Mouse (Mus musculus): Measurements from ENCODE around the gene Fam129b. TPM values are rescaled to one million over a fixed set of nuclear protein-coding genes. Genes with fewer than 3 reads are reported as not detected.

Fam129b gene
- polyA plus RNA-seq, 1 experiment from 2014 or later, result 11.8 TPM

GRCm38 (mm10) chr2:32931730-32932129 is 55.8 kb downstream of the Fam129b start:
- no peaks in the 10 kb centered on the region for H3K27me3 ChIP-seq (ENCODE audit: control insufficient read depth, insufficient read depth, low read length)
- no peak overlapping the region for H3K9ac ChIP-seq (replicated peaks; ENCODE audit: low read depth, low read length)
- ATAC-seq (ENCODE audit: low read depth), result no peak
- no peaks in the 10 kb centered on the region for H3K4me1 ChIP-seq (ENCODE audit: control insufficient read depth, insufficient read depth, low read length)
- H3K27ac ChIP-seq (ENCODE audit: low read depth, low read length), result no peak overlapping the region
- H3K4me2 ChIP-seq (ENCODE audit: low read depth, low read length), result no peak overlapping the region
- WGBS, result 81% methylated on average over 7 of the region's 7 CpGs
- H3K4me3 ChIP-seq (ENCODE audit: low read depth, low read length), result no peak overlapping the region
- peaks cover 16% of the 10 kb centered on the region for H3K36me3 ChIP-seq (ENCODE audit: control insufficient read depth, insufficient read depth, low read length)
- H3K9me3 ChIP-seq (ENCODE audit: control insufficient read depth, low read length), result no peaks in the 10 kb centered on the region

GRCm38 (mm10) chr2:32938741-32939140 is 62.8 kb downstream of the Fam129b start:
- Histone ChIP-seq H3K27ac (ENCODE audit: low read depth, low read length) (no peak overlapping the region), H3K9ac (replicated peaks; ENCODE audit: low read depth, low read length) (no peak overlapping the region), H3K4me1 (ENCODE audit: control insufficient read depth, insufficient read depth, low read length) (no peaks in the 10 kb centered on the region), H3K4me2 (ENCODE audit: low read depth, low read length) (no peak overlapping the region), H3K27me3 (ENCODE audit: control insufficient read depth, insufficient read depth, low read length) (no peaks in the 10 kb centered on the region), H3K36me3 (ENCODE audit: control insufficient read depth, insufficient read depth, low read length) (peaks cover 43% of the 10 kb centered on the region), H3K4me3 (ENCODE audit: low read depth, low read length) (no peak overlapping the region), H3K9me3 (ENCODE audit: control insufficient read depth, low read length) (no peaks in the 10 kb centered on the region)
- ATAC-seq (ENCODE audit: low read depth), result no peak
- 96% methylated on average over 5 of the region's 5 CpGs for WGBS

DNA sequence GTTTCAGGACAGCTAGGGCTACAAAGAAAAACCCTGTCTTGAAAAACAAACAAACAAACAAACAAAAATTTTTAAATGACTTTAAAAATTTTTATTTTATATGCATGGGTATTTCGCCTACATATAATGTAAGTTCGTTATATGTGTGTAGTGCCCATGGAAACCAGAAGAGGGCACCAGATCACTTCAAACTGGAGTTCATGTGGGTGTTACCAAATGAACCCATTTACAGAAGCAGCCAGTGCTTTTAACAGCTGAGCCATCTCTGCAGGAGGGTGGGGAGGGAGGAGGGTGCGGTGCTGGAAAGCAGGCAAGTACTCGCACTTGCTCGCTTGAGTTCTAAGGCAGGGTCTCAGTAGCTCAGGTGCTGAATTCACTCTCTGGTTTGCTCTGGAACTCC is 63.5 kb downstream of the Fam129b start:
- WGBS, result 56% methylated on average over 5 of the region's 5 CpGs
- Histone ChIP-seq H3K36me3 (ENCODE audit: control insufficient read depth, insufficient read depth, low read length) (peaks cover 45% of the 10 kb centered on the region), H3K9me3 (ENCODE audit: control insufficient read depth, low read length) (no peaks in the 10 kb centered on the region), H3K9ac (replicated peaks; ENCODE audit: low read depth, low read length) (no peak overlapping the region), H3K27me3 (ENCODE audit: control insufficient read depth, insufficient read depth, low read length) (no peaks in the 10 kb centered on the region), H3K4me3 (ENCODE audit: low read depth, low read length) (no peak overlapping the region), H3K4me2 (ENCODE audit: low read depth, low read length) (no peak overlapping the region), H3K4me1 (ENCODE audit: control insufficient read depth, insufficient read depth, low read length) (no peaks in the 10 kb centered on the region), H3K27ac (ENCODE audit: low read depth, low read length) (no peak overlapping the region)
- ATAC-seq (ENCODE audit: low read depth), result no peak

DNA sequence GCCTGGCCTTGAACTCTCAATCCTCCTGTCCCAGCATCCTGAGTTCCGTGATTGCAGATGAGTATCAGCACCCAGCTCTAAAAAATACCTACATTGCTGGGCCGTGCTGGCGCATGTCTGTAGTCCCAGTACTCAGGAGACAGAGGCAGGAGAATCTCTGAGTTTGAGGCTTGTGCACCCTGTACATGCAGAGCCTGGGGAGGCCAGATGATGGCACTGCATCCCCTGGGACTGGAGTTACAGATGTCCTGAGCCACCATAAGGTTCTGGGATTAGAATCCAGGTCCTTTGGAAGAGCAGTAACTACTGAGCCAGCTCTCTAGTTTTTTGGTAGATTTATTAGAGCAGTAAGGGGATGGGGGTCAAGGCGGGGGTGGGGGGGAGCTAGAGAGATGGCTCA is 64.6 kb downstream of the Fam129b start:
- Histone ChIP-seq H3K9ac (replicated peaks; ENCODE audit: low read depth, low read length) (no peak overlapping the region), H3K4me1 (ENCODE audit: control insufficient read depth, insufficient read depth, low read length) (no peaks in the 10 kb centered on the region), H3K4me2 (ENCODE audit: low read depth, low read length) (no peak overlapping the region), H3K27me3 (ENCODE audit: control insufficient read depth, insufficient read depth, low read length) (no peaks in the 10 kb centered on the region), H3K9me3 (ENCODE audit: control insufficient read depth, low read length) (no peaks in the 10 kb centered on the region), H3K27ac (ENCODE audit: low read depth, low read length) (no peak overlapping the region), H3K36me3 (ENCODE audit: control insufficient read depth, insufficient read depth, low read length) (peaks cover 50% of the 10 kb centered on the region), H3K4me3 (ENCODE audit: low read depth, low read length) (no peak overlapping the region)
- no peak for ATAC-seq (ENCODE audit: low read depth)
- 94% methylated on average over 4 of the region's 4 CpGs for WGBS

DNA sequence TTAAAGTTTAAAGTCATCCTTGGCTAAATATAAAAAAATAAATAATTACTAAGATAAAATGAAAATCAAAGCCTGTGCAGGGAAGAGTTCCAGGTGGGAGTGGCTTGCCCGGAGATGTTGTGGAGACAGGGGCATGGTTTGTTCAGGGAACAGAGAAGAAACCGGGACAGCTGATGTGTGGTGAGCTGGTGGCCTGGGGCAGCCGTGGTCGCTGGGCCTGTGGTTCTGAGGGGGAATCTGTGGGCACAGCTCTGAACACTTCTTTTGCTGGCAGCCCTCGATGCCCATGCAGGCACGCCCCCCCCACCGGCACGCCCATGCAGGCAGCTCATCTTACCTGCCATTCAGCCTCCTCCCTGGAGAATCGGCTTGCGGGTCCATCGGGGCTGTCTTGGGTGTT is 71.5 kb downstream of the Fam129b start:
- 90% methylated on average over 11 of the region's 11 CpGs for WGBS
- no peak overlapping the region for H3K9ac ChIP-seq (replicated peaks; ENCODE audit: low read depth, low read length)
- H3K27me3 ChIP-seq (ENCODE audit: control insufficient read depth, insufficient read depth, low read length), result no peaks in the 10 kb centered on the region
- H3K9me3 ChIP-seq (ENCODE audit: control insufficient read depth, low read length), result no peaks in the 10 kb centered on the region
- H3K4me2 ChIP-seq (ENCODE audit: low read depth, low read length), result no peak overlapping the region
- no peak overlapping the region for H3K4me3 ChIP-seq (ENCODE audit: low read depth, low read length)
- H3K36me3 ChIP-seq (ENCODE audit: control insufficient read depth, insufficient read depth, low read length), result peaks cover 39% of the 10 kb centered on the region
- no peak overlapping the region for H3K27ac ChIP-seq (ENCODE audit: low read depth, low read length)
- no peaks in the 10 kb centered on the region for H3K4me1 ChIP-seq (ENCODE audit: control insufficient read depth, insufficient read depth, low read length)
- no peak for ATAC-seq (ENCODE audit: low read depth)

DNA sequence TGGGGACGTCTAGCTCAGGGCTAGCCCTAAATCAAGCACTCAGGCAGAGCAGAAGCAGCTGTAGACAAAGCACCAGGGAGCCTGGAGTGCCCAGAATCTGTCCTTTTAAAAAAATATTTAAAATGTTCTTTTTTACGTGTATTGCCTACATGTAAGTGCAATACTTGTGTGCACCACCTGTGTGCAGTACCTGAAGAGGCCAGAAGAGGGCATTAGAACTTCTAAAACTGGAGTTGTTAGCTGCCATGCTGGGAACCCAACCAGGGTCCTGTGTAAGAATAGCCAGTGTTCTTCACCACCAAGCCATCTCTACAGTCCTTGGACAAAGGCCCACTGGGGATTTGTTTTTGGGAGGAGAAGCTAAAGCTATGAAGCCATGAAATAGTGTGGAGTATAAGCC is 78.7 kb downstream of the Fam129b start:
- no peak for ATAC-seq (ENCODE audit: low read depth)
- H3K36me3 ChIP-seq (ENCODE audit: control insufficient read depth, insufficient read depth, low read length), result peaks cover 12% of the 10 kb centered on the region; the same call in 1 of the 2 replicates
- WGBS, result 84% methylated on average over 2 of the region's 2 CpGs
- H3K4me3 ChIP-seq (ENCODE audit: low read depth, low read length), result no peak overlapping the region
- H3K9me3 ChIP-seq (ENCODE audit: control insufficient read depth, low read length), result no peaks in the 10 kb centered on the region
- H3K27me3 ChIP-seq (ENCODE audit: control insufficient read depth, insufficient read depth, low read length), result no peaks in the 10 kb centered on the region
- no peak overlapping the region for H3K27ac ChIP-seq (ENCODE audit: low read depth, low read length)
- H3K4me1 ChIP-seq (ENCODE audit: control insufficient read depth, insufficient read depth, low read length), result no peaks in the 10 kb centered on the region
- H3K9ac ChIP-seq (replicated peaks; ENCODE audit: low read depth, low read length), result no peak overlapping the region
- H3K4me2 ChIP-seq (ENCODE audit: low read depth, low read length), result no peak overlapping the region

DNA sequence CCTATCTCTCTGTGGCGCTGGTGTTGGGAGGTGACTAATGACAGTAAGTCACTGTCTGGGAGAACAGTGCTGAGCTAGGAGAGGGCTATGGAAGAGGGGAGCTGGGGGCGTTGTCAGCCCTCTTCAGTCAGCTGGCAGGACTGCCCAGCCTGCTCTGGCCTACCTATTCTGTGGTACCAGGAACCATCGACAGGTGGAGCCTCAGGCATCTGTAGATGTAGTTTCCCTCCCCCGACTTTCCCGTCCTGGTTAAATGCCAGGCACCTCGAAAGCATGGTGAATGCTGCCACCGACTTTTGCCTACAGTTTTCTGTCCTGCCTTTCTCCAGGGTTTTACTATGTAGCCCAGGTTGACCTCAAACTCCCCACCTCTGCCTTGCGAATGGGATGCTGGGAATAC is 81.4 kb downstream of the Fam129b start:
- no peaks in the 10 kb centered on the region for H3K27me3 ChIP-seq (ENCODE audit: control insufficient read depth, insufficient read depth, low read length)
- H3K36me3 ChIP-seq (ENCODE audit: control insufficient read depth, insufficient read depth, low read length), result peaks cover 5% of the 10 kb centered on the region; the same call in 1 of the 2 replicates
- H3K9me3 ChIP-seq (ENCODE audit: control insufficient read depth, low read length), result no peaks in the 10 kb centered on the region
- H3K27ac ChIP-seq (ENCODE audit: low read depth, low read length), result no peak overlapping the region
- no peak for ATAC-seq (ENCODE audit: low read depth)
- no peak overlapping the region for H3K9ac ChIP-seq (replicated peaks; ENCODE audit: low read depth, low read length)
- peaks cover 9% of the 10 kb centered on the region; the same call in 1 of the 2 replicates for H3K4me1 ChIP-seq (ENCODE audit: control insufficient read depth, insufficient read depth, low read length)
- H3K4me2 ChIP-seq (ENCODE audit: low read depth, low read length), result no peak overlapping the region
- WGBS, result 64% methylated on average over 8 of the region's 8 CpGs
- H3K4me3 ChIP-seq (ENCODE audit: low read depth, low read length), result no peak overlapping the region

GRCm38 (mm10) chr2:32960273-32960672 is 84.4 kb downstream of the Fam129b start:
- Histone ChIP-seq H3K36me3 (ENCODE audit: control insufficient read depth, insufficient read depth, low read length) (peaks cover 12% of the 10 kb centered on the region), H3K4me1 (ENCODE audit: control insufficient read depth, insufficient read depth, low read length) (peaks cover 20% of the 10 kb centered on the region), H3K4me2 (ENCODE audit: low read depth, low read length) (peak overlapping the region; percentile 99), H3K4me3 (ENCODE audit: low read depth, low read length) (0 out of 2 replicates have a peak overlapping the region, but pooled peaks have one; percentile 73), H3K9ac (replicated peaks; ENCODE audit: low read depth, low read length) (0 out of 2 replicates have a peak overlapping the region, but pooled peaks have one; percentile 83), H3K27ac (ENCODE audit: low read depth, low read length) (no peak overlapping the region), H3K9me3 (ENCODE audit: control insufficient read depth, low read length) (no peaks in the 10 kb centered on the region), H3K27me3 (ENCODE audit: control insufficient read depth, insufficient read depth, low read length) (no peaks in the 10 kb centered on the region)
- WGBS, result 91% methylated on average over 4 of the region's 4 CpGs
- no peak for ATAC-seq (ENCODE audit: low read depth)

GRCm38 (mm10) chr2:32961192-32961995 is 85.5 kb downstream of the Fam129b start, which contains the start of the genes Rpl12 and Lrsam1:
TSS of gene Rpl12 (plus strand) at chr2:32961559.
TSS of gene Lrsam1 (minus strand) at chr2:32961614.
- peak within 1 kb of the TSS; percentile 76 for H3K27ac ChIP-seq (ENCODE audit: low read depth, low read length)
- H3K4me1 ChIP-seq (ENCODE audit: control insufficient read depth, insufficient read depth, low read length), result peaks cover 22% of the 10 kb centered on the region
- peak within 1 kb of the TSS; percentile 73 for H3K4me3 ChIP-seq (ENCODE audit: low read depth, low read length)
- H3K9ac ChIP-seq (replicated peaks; ENCODE audit: low read depth, low read length), result peak within 1 kb of the TSS; percentile 83
- H3K36me3 ChIP-seq (ENCODE audit: control insufficient read depth, insufficient read depth, low read length), result peaks cover 12% of the 10 kb centered on the region
- H3K27me3 ChIP-seq (ENCODE audit: control insufficient read depth, insufficient read depth, low read length), result no peaks in the 10 kb centered on the region
- peak within 1 kb of the TSS; percentile 99 for H3K4me2 ChIP-seq (ENCODE audit: low read depth, low read length)
- peak; percentile 94 for ATAC-seq (ENCODE audit: low read depth)
- no peaks in the 10 kb centered on the region for H3K9me3 ChIP-seq (ENCODE audit: control insufficient read depth, low read length)
- WGBS, result 3% methylated on average over 55 of the region's 55 CpGs

Measured in neural tube, embryonic 14.5 days (tissue).